7 mouse cellular contexts compared by ENCODE assay signal in genomic region chr15:7931605-7932008, GRCm38 (mm10).
DNase-seq lines count a peak whose midpoint lies in the region; ATAC-seq and TF ChIP-seq lines count a peak whose summit lies in the region.

No protein-coding gene starts in this region.

- H3K9me3 ChIP-seq in liver, embryonic 15.5 days (replicated peaks), result no peaks in the 10 kb centered on the region
- H3K9me3 ChIP-seq in forebrain, embryonic 14.5 days (replicated peaks; ENCODE audit: control insufficient read depth, low read length), result no peaks in the 10 kb centered on the region

- no peaks in the 10 kb centered on the region for H3K36me3 ChIP-seq in C2C12 (ENCODE audit: control insufficient read depth, insufficient read depth)
- H3K36me3 ChIP-seq in liver, embryonic 15.5 days (replicated peaks), result no peaks in the 10 kb centered on the region
- H3K36me3 ChIP-seq in forebrain, embryonic 14.5 days (ENCODE audit: control insufficient read depth, insufficient read depth, low read length), result no peaks in the 10 kb centered on the region

- peak; percentile 82 for DNase-seq in adrenal gland, adult 8-10 months
- peak; percentile 66 for DNase-seq in heart, postnatal 25 days (ENCODE audit: low spot score)
- DNase-seq in telencephalon, adult 2 months (ENCODE audit: low read depth, low spot score), result peak; percentile 43
- no peak for DNase-seq in forebrain, embryonic 14.5 days (ENCODE audit: low spot score)
- DNase-seq in cerebellum, adult 8-10 months, result no peak

- no peaks in the 10 kb centered on the region for H3K4me1 ChIP-seq in liver, embryonic 15.5 days (replicated peaks)
- H3K4me1 ChIP-seq in forebrain, embryonic 14.5 days (ENCODE audit: control insufficient read depth, insufficient read depth, low read length), result no peaks in the 10 kb centered on the region

- H3K27ac ChIP-seq in liver, embryonic 15.5 days (replicated peaks), result no peak overlapping the region
- H3K27ac ChIP-seq in forebrain, embryonic 14.5 days (ENCODE audit: low read depth, low read length), result no peak overlapping the region

- H3K9ac ChIP-seq in liver, embryonic 15.5 days, result no peak overlapping the region
- no peak overlapping the region for H3K9ac ChIP-seq in forebrain, embryonic 14.5 days (ENCODE audit: low read length)

- no peak overlapping the region for H3ac ChIP-seq in C2C12 (ENCODE audit: control insufficient read depth, insufficient read length, low read depth)

- TF ChIP-seq CTCF in C2C12 (IDR thresholded peaks at IDR 0.05; ENCODE audit: control insufficient read depth, insufficient read depth, insufficient read length), result no peak

- no peaks in the 10 kb centered on the region for H3K79me3 ChIP-seq in C2C12 (ENCODE audit: low read depth)

- H3K4me3 ChIP-seq in C2C12 (ENCODE audit: insufficient read depth, poor library complexity, severe bottlenecking), result no peak overlapping the region
- no peak overlapping the region for H3K4me3 ChIP-seq in liver, embryonic 15.5 days (replicated peaks)
- no peak overlapping the region for H3K4me3 ChIP-seq in forebrain, embryonic 14.5 days (ENCODE audit: low read depth, low read length)

- WGBS in liver, embryonic 15.5 days (ENCODE audit: insufficient replicate concordance), result 69% methylated on average over 8 of the region's 8 CpGs
- WGBS in forebrain, embryonic 14.5 days, result 92% methylated on average over 8 of the region's 8 CpGs

- intact Hi-C loops in heart, postnatal 25 days (cut with DNase I), result no loop called here

- no peak overlapping the region; the same call in 1 of the 2 replicates for H3K4me2 ChIP-seq in liver, embryonic 15.5 days
- no peak overlapping the region for H3K4me2 ChIP-seq in forebrain, embryonic 14.5 days (ENCODE audit: low read length)

- H3K27me3 ChIP-seq in C2C12 (ENCODE audit: control insufficient read depth, insufficient read depth, insufficient read length), result no peaks in the 10 kb centered on the region
- H3K27me3 ChIP-seq in liver, embryonic 15.5 days, result no peaks in the 10 kb centered on the region
- H3K27me3 ChIP-seq in forebrain, embryonic 14.5 days (replicated peaks; ENCODE audit: control insufficient read depth, insufficient read depth, low read length), result no peaks in the 10 kb centered on the region

- peak; percentile 68; the same call in 1 of the 2 replicates for ATAC-seq in liver, embryonic 15.5 days (ENCODE audit: insufficient read depth)
- ATAC-seq in forebrain, embryonic 14.5 days, result no peak

- H3K79me2 ChIP-seq in C2C12 (ENCODE audit: control insufficient read depth, insufficient read depth), result no peaks in the 10 kb centered on the region

TF ChIP-seq in C2C12, 6 proteins besides CTCF, POLR2A, EP300 and RAD21:
- peak; percentile 87 for TF ChIP-seq FOSL1 (IDR thresholded peaks at IDR 0.05; ENCODE audit: insufficient read depth, low read length, poor library complexity, severe bottlenecking)
- TF ChIP-seq USF1 (IDR thresholded peaks at IDR 0.05; ENCODE audit: low read depth), result peak; percentile 100
- TF ChIP-seq MYOG (IDR thresholded peaks at IDR 0.05; ENCODE audit: control insufficient read depth, extremely low read depth, insufficient read length), result no peak
- peak; percentile 94 for TF ChIP-seq MAX (IDR thresholded peaks at IDR 0.05)
- peak; percentile 91 for TF ChIP-seq MYOD1 (IDR thresholded peaks at IDR 0.05; ENCODE audit: control insufficient read depth, insufficient read length, low read depth)
- TF ChIP-seq CEBPB (IDR thresholded peaks at IDR 0.05; ENCODE audit: low read depth), result peak; percentile 100

Comparison
In these comparisons a context has a peak if more than half of its experiments do, and no peak if none do; other contexts are left out.
1. DNase-seq: peak in adrenal gland, adult 8-10 months (single experiment), heart, postnatal 25 days (single experiment) and telencephalon, adult 2 months (single experiment); none in forebrain, embryonic 14.5 days (single experiment) and cerebellum, adult 8-10 months (single experiment).